Comparison of ENCODE assay signal across 8 mouse cellular contexts in the genomic region with DNA sequence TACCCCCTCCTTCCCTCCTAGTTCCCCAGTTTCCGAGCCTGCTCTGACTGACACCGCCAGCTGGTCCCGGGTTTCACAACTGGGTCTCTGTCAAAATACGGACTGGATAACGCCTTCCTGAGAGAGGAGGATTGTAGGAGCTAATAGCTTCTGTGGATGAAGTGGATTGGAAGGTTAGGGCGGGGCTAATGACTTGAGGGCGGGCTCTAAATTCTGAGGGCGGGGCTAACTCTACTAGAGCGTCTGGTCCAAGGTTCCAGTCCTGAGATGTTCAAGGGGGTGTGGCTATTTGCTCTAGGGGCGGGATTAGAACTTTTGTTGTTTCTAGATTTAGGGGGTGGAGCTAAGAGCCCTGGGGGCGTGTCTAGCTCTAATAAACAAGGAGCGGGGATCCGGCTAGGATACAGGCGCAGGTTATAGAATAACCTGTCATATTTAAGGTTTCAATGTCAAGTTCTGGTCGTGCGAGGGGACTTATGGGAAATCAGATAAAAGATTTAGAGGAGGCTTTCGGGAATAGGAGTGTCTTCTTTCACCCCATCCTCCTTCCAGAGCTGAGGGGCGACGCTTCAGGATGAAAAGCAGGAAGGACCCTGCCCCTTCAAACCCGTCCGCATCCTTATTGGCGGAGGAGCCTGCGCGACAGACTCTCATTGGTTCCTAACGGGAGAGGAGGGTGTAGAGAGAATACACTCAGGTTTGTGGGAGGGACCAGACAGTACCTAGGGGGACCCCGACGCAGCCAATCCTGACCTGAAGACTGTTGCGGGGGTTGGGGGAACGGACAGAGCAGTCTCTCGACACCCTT. TPM values are rescaled to one million over a fixed set of nuclear protein-coding genes. Genes with fewer than 3 reads are reported as not detected.
A peak's percentile ranks its signal among the peaks of the same experiment; 100 is the strongest.
DNase-seq lines count a peak whose midpoint lies in the region; ATAC-seq lines count a peak whose summit lies in the region.

A gene (plus strand): TSS at position 714 of the 808 bp plus-strand sequence.

- H3K4me3 ChIP-seq in hindbrain, embryonic 13.5 days: peak within 1 kb of the TSS; percentile 67

- H3K36me3 ChIP-seq in hindbrain, embryonic 13.5 days: no peaks in the 10 kb centered on the region

- H3K4me1 ChIP-seq in hindbrain, embryonic 13.5 days (replicated peaks): peaks cover 50% of the 10 kb centered on the region

- peak; percentile 22 for DNase-seq in NIH3T3 (ENCODE audit: low read depth)
- DNase-seq in cerebellum, adult 8-10 months: peak; percentile 84
- DNase-seq in frontal cortex, postnatal 10 days (ENCODE audit: low spot score in 2 of 2): peak; percentile 79 to 85
- peak; percentile 88 to 89 for DNase-seq in layer of hippocampus, postnatal 36 days
- peak; percentile 47 to 51 for DNase-seq in lung, postnatal 4 days
- peak; percentile 80 to 89 for DNase-seq in right cerebral cortex, postnatal 36 days (ENCODE audit: low spot score in 2 of 2)

- peak within 1 kb of the TSS; percentile 76 for H3K4me2 ChIP-seq in hindbrain, embryonic 13.5 days

- peak; percentile 96 for ATAC-seq in hindbrain, embryonic 13.5 days (ENCODE audit: low FRiP score)
- ATAC-seq in activated CD4-positive, CD25-positive, alpha-beta regulatory T cell, adult 4 months: no peak

- H3K27me3 ChIP-seq in hindbrain, embryonic 13.5 days: peaks cover 51% of the 10 kb centered on the region

- WGBS in hindbrain, embryonic 13.5 days: under 1% methylated on average over 30 of the region's 30 CpGs

- H3K9me3 ChIP-seq in hindbrain, embryonic 13.5 days: no peaks in the 10 kb centered on the region

- H3K9ac ChIP-seq in hindbrain, embryonic 13.5 days: peak within 1 kb of the TSS; percentile 86

- H3K27ac ChIP-seq in hindbrain, embryonic 13.5 days: peak within 1 kb of the TSS; percentile 81

RNA-seq across cellular contexts. Expression of the gene that starts here (rescaled TPM):
- 6.6 and 8.2 TPM in 2 replicates for polyA plus RNA-seq in hindbrain, embryonic 13.5 days (2015; fragmentation: Nextera tagmentation; extraction: Ambion mirVana)
- 100 to 1,000 TPM; 145 to 149 TPM for total RNA-seq in layer of hippocampus, postnatal 36 days (2021)
- 10 to 100 TPM in 1 of 2 experiments, 1 to 10 TPM in 1; 5.2 to 16.9 TPM for polyA plus RNA-seq in activated CD4-positive, CD25-positive, alpha-beta regulatory T cell, adult 4 months (2017; shearing (Covaris generic))

Comparison
In these comparisons a context has a peak if more than half of its experiments do, and no peak if none do; other contexts are left out.
1. DNase-seq: peak in every context shown above with its lines; median percentile 88 in layer of hippocampus, postnatal 36 days; 84 in right cerebral cortex, postnatal 36 days; 84 in cerebellum, adult 8-10 months; 82 in frontal cortex, postnatal 10 days; 49 in lung, postnatal 4 days; 22 in NIH3T3.